ENCODE assay signal across 8 mouse cellular contexts in genomic region chr3:144366976-144367765, GRCm38 (mm10).
DNase-seq lines count a peak whose midpoint lies in the region; ATAC-seq and TF ChIP-seq lines count a peak whose summit lies in the region.

No protein-coding gene starts in this region.

- peaks cover 7% of the 10 kb centered on the region for H3K4me1 ChIP-seq in heart, embryonic 12.5 days (replicated peaks)
- peaks cover 42% of the 10 kb centered on the region for H3K4me1 ChIP-seq in forebrain, embryonic 10.5 days
- no peaks in the 10 kb centered on the region; the same call in 1 of the 2 replicates for H3K4me1 ChIP-seq in midbrain, postnatal 0 days (ENCODE audit: insufficient read depth, low read length)

- DNase-seq in heart, adult 11 months = no peak
- no peak for DNase-seq in Patski (ENCODE audit: low read depth, low spot score)
- DNase-seq in forebrain, embryonic 10.5 days (ENCODE audit: extremely low spot score, low spot score) = peak; percentile 56
- peak in 1 of 2 experiments; percentile 54 for DNase-seq in layer of hippocampus, adult 2 months (ENCODE audit: low spot score in 2 of 2)
- DNase-seq in midbrain, postnatal 0 days (ENCODE audit: low spot score) = peak; percentile 59
- DNase-seq in thymus, postnatal 36 days = no peak

- peak; percentile 52 for TF ChIP-seq CTCF in Patski (IDR thresholded peaks at IDR 0.05)
- TF ChIP-seq CTCF in layer of hippocampus, adult 2 months (conservative IDR thresholded peaks at IDR 0.05) = peak; percentile 79
- peak; percentile 78 for TF ChIP-seq CTCF in midbrain, postnatal 0 days (IDR thresholded peaks at IDR 0.05)

- WGBS in heart, embryonic 12.5 days = 46% methylated on average over 22 of the region's 22 CpGs
- WGBS in forebrain, embryonic 10.5 days = 15% methylated on average over 22 of the region's 22 CpGs
- WGBS in midbrain, postnatal 0 days = 16% methylated on average over 22 of the region's 22 CpGs

- no peak for ATAC-seq in heart, embryonic 12.5 days (ENCODE audit: insufficient number of reproducible peaks, low FRiP score)
- ATAC-seq in Patski = no peak
- ATAC-seq in midbrain, postnatal 0 days (ENCODE audit: low FRiP score) = peak; percentile 60; the same call in 1 of the 2 replicates
- ATAC-seq in monocyte, adult 5-6 weeks (replicated peaks; ENCODE audit: insufficient number of reproducible peaks, low FRiP score, low TSS enrichment, poor library complexity, severe bottlenecking) = no peak

- H3K9ac ChIP-seq in heart, embryonic 12.5 days = 0 out of 2 replicates have a peak overlapping the region, but pooled peaks have one; percentile 28
- H3K9ac ChIP-seq in midbrain, postnatal 0 days (replicated peaks; ENCODE audit: low read length, poor library complexity, severe bottlenecking) = peak overlapping the region; percentile 46; the same call in 1 of the 2 replicates

- H3K9me3 ChIP-seq in heart, embryonic 12.5 days (replicated peaks) = peaks cover 3% of the 10 kb centered on the region; the same call in 1 of the 2 replicates
- no peaks in the 10 kb centered on the region for H3K9me3 ChIP-seq in forebrain, embryonic 10.5 days
- no peaks in the 10 kb centered on the region for H3K9me3 ChIP-seq in midbrain, postnatal 0 days (ENCODE audit: low read length)

- no peaks in the 10 kb centered on the region for H3K27me3 ChIP-seq in heart, embryonic 12.5 days (replicated peaks)
- H3K27me3 ChIP-seq in Patski = no peaks in the 10 kb centered on the region
- H3K27me3 ChIP-seq in forebrain, embryonic 10.5 days (ENCODE audit: poor library complexity, severe bottlenecking) = peaks cover 36% of the 10 kb centered on the region; the same call in 1 of the 2 replicates
- H3K27me3 ChIP-seq in midbrain, postnatal 0 days (ENCODE audit: insufficient read depth, low read length) = no peaks in the 10 kb centered on the region; the same call in 1 of the 2 replicates

- peak overlapping the region; percentile 37 for H3K4me3 ChIP-seq in heart, embryonic 12.5 days
- peak overlapping the region; percentile 45 for H3K4me3 ChIP-seq in forebrain, embryonic 10.5 days
- peak overlapping the region; percentile 38 for H3K4me3 ChIP-seq in layer of hippocampus, adult 2 months
- peak overlapping the region; percentile 31 for H3K4me3 ChIP-seq in midbrain, postnatal 0 days (ENCODE audit: low read depth, low read length)

- in situ Hi-C loops in Patski (cut with MboI; ENCODE audit: low pct_unique_long_range_greater_than_20kb) = no loop called here

- no peak overlapping the region for H3K27ac ChIP-seq in heart, embryonic 12.5 days (ENCODE audit: poor library complexity, severe bottlenecking)
- peak overlapping the region; percentile 70 for H3K27ac ChIP-seq in forebrain, embryonic 10.5 days
- H3K27ac ChIP-seq in layer of hippocampus, adult 2 months = peak overlapping the region; percentile 46; the same call in 1 of the 2 replicates
- H3K27ac ChIP-seq in midbrain, postnatal 0 days (ENCODE audit: low read depth, low read length) = no peak overlapping the region

- CTCF ChIA-PET in Patski (lab: Charles Lee) = interaction anchor here (0.9 to 1.3 kb wide), 5 partner anchors 9 to 14 kb away, joined by 3 to 4 read pairs (median 3); no protein-coding TSS in a partner anchor

- H3K36me3 ChIP-seq in heart, embryonic 12.5 days = no peaks in the 10 kb centered on the region
- H3K36me3 ChIP-seq in forebrain, embryonic 10.5 days (replicated peaks) = no peaks in the 10 kb centered on the region
- no peaks in the 10 kb centered on the region for H3K36me3 ChIP-seq in midbrain, postnatal 0 days (ENCODE audit: insufficient read depth, low read length)

- peak overlapping the region; percentile 66 for H3K4me2 ChIP-seq in heart, embryonic 12.5 days
- peak overlapping the region; percentile 54 for H3K4me2 ChIP-seq in midbrain, postnatal 0 days (ENCODE audit: low read depth, low read length, poor library complexity, severe bottlenecking)

- POLR2A ChIA-PET in Patski (lab: Charles Lee) = interaction anchor here (0.7 kb wide), 1 partner anchor 356 kb away, joined by 3 read pairs; no protein-coding TSS in a partner anchor

Comparison
In these comparisons a context has a peak if more than half of its experiments do, and no peak if none do; other contexts are left out.
1. H3K27ac ChIP-seq: peak in forebrain, embryonic 10.5 days (single experiment) and layer of hippocampus, adult 2 months (single experiment); none in heart, embryonic 12.5 days (single experiment) and midbrain, postnatal 0 days (single experiment).
2. DNase-seq: peak in forebrain, embryonic 10.5 days (single experiment) and midbrain, postnatal 0 days (single experiment); none in heart, adult 11 months (single experiment), Patski (single experiment) and thymus, postnatal 36 days (0 of 2).
3. Peak in every context shown above with its lines, with median percentiles within 50 percentile points of each other: H3K4me3 ChIP-seq and CTCF ChIP-seq.